Mouse (Mus musculus): ENCODE results near the gene Rapsn. TPM values are rescaled to one million over a fixed set of nuclear protein-coding genes. Genes with fewer than 3 reads are reported as not detected.
A peak's percentile ranks its signal among the peaks of the same experiment; 100 is the strongest.
"Not testable (repeated sequence)": the region's sequence is repeated elsewhere in the genome, so short reads cannot be mapped to it uniquely, and the experiment has no call there.

Gene Rapsn
- polyA plus RNA-seq, 1 experiment from 2014 or later: 1.3 TPM

DNA sequence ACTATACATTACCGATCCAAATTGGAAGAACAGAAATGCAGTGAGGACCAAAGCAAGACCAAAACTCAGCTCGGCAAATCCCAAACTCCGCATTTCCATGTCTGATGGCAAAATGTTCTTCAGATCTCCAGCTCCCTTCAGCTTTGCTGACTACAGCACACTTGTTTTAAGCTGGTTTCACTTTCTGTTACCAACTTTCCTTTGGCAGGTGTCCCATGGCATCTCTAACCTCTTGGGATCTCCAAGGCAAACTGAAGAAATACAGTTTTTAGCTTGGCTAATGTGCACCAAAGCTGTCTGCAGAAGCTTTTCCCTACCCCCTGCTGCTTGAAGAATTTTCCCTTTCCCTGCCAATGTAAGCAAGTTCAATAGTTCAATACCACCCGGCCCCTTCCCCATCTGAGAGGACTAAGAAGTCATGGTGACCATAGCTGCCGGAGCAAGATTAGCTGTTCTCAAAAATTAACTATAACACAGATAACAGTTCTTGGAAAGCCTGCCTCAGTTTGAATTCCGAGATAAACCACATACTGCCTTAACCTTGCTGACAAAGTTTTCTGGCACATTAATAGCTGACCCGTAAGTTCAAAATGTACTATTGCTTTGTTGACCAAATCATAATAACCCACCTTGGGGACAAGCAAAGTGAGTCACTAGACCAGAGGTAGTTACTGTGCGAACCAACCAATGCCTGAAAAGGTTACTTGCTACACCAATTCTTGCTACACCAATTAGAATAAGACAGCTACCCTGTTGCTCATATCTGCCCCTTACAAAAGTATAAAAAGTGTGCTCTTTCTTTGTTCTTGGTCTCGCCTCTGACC, 7.8 kb upstream of the Rapsn start:
- TF ChIP-seq EP300 (optimal IDR thresholded peaks at IDR 0.05) (no peak), CTCF (IDR thresholded peaks at IDR 0.05; ENCODE audit: low read depth) (no peak)
- peak; percentile 37 for DNase-seq (ENCODE audit: low spot score)

DNA sequence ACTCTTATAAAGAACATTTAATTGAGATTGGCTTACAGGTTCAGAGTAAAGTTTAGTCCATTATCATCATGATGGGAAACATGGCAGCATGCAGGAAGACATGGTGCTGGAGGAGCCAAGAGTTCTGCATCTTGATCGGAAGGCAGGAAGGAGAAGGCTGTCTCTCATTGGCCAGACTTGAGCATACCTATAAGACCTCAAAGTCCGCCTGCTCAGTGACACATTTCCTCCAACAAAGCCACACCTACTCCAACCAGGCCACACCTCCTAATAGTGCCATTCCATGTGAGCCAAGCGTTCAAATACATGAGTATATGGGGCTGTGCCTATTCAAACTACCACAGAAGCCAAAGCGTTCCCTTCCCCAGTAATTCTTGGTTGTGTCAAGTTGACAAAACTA, 4.2 kb upstream of the Rapsn start:
- ATAC-seq (ENCODE audit: low FRiP score, low TSS enrichment): no peak
- Histone ChIP-seq H3K4me3 (ENCODE audit: low read depth, low read length) (no peak overlapping the region), H3K27me3 (ENCODE audit: control insufficient read depth, insufficient read depth, low read length) (no peaks in the 10 kb centered on the region), H3K4me2 (replicated peaks; ENCODE audit: low read depth) (no peak overlapping the region), H3K36me3 (ENCODE audit: control insufficient read depth, insufficient read depth, low read length) (no peaks in the 10 kb centered on the region), H3K27ac (replicated peaks) (no peak overlapping the region), H3K9me3 (ENCODE audit: control insufficient read depth, low read length) (no peaks in the 10 kb centered on the region), H3K9ac (ENCODE audit: low read length) (no peak overlapping the region), H3K4me1 (replicated peaks; ENCODE audit: control insufficient read depth, insufficient read depth) (no peaks in the 10 kb centered on the region)
- 80% methylated on average over 4 of the region's 4 CpGs for WGBS
- TF ChIP-seq CTCF (IDR thresholded peaks at IDR 0.05; ENCODE audit: low read depth): no peak
- DNase-seq (ENCODE audit: low spot score): no peak

More for the DNA sequence above, 7.8 kb upstream of the Rapsn start:
- 76% methylated on average over 9 of the region's 9 CpGs for WGBS
- peak; percentile 57; the same call in 1 of the 2 replicates for ATAC-seq (ENCODE audit: low FRiP score, low TSS enrichment)
- Histone ChIP-seq H3K4me2 (replicated peaks; ENCODE audit: low read depth) (no peak overlapping the region), H3K4me1 (replicated peaks; ENCODE audit: control insufficient read depth, insufficient read depth) (no peaks in the 10 kb centered on the region), H3K27me3 (ENCODE audit: control insufficient read depth, insufficient read depth, low read length) (no peaks in the 10 kb centered on the region), H3K9ac (ENCODE audit: low read length) (no peak overlapping the region), H3K9me3 (ENCODE audit: control insufficient read depth, low read length) (no peaks in the 10 kb centered on the region), H3K4me3 (ENCODE audit: low read depth, low read length) (no peak overlapping the region), H3K27ac (replicated peaks) (peak overlapping the region; percentile 35; the same call in 1 of the 2 replicates), H3K36me3 (ENCODE audit: control insufficient read depth, insufficient read depth, low read length) (no peaks in the 10 kb centered on the region)

DNA sequence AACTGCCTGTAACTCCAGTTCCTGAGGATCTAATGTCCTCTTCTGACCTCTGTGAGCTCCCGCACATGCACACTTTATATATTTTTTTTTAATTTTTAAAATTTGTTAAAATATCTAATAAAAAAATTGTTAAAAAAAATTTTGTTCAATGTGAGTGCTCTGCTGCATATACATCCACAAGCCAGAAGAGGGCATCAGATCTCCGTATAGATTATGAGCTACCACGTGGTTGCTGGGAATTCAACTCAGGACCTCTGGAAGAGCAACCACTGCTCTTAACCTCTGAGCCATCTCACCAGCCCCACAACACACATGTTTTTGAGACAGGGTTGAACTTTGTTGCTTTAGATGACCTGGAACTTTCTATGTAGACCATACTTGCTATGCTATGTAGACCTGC, 2.4 kb upstream of the Rapsn start:
- Histone ChIP-seq H3K9ac (ENCODE audit: low read length) (no peak overlapping the region), H3K36me3 (ENCODE audit: control insufficient read depth, insufficient read depth, low read length) (no peaks in the 10 kb centered on the region), H3K4me2 (replicated peaks; ENCODE audit: low read depth) (no peak overlapping the region), H3K4me1 (replicated peaks; ENCODE audit: control insufficient read depth, insufficient read depth) (no peaks in the 10 kb centered on the region), H3K4me3 (ENCODE audit: low read depth, low read length) (no peak overlapping the region), H3K27me3 (ENCODE audit: control insufficient read depth, insufficient read depth, low read length) (no peaks in the 10 kb centered on the region), H3K9me3 (ENCODE audit: control insufficient read depth, low read length) (no peaks in the 10 kb centered on the region), H3K27ac (replicated peaks) (no peak overlapping the region)
- WGBS: 21% methylated on average over 3 of the region's 3 CpGs
- TF ChIP-seq CTCF (IDR thresholded peaks at IDR 0.05; ENCODE audit: low read depth) (peak; percentile 54), EP300 (optimal IDR thresholded peaks at IDR 0.05) (no peak)
- ATAC-seq (ENCODE audit: low FRiP score, low TSS enrichment) (no peak), DNase-seq (ENCODE audit: low spot score) (no peak)

DNA sequence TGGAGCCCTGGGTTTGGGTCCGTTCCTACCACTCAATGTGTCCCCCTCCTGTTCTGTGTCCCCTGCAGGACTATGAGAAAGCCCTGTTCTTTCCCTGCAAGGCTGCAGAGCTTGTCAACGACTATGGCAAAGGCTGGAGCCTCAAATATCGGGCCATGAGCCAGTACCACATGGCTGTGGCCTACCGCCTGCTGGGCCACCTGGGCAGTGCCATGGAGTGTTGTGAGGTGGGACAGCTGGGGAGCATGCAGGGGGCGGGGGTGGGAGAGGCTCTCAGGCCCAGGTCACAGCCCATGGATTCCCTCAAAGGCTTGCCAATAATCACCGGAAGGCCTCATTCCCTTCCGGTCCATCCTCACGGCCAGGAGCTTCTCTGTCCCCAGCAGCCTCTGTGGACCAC, 6.4 kb downstream of the Rapsn start:
- Histone ChIP-seq H3K9ac (ENCODE audit: low read length) (no peak overlapping the region), H3K27ac (replicated peaks) (no peak overlapping the region), H3K4me3 (ENCODE audit: low read depth, low read length) (no peak overlapping the region), H3K36me3 (ENCODE audit: control insufficient read depth, insufficient read depth, low read length) (no peaks in the 10 kb centered on the region), H3K27me3 (ENCODE audit: control insufficient read depth, insufficient read depth, low read length) (no peaks in the 10 kb centered on the region), H3K9me3 (ENCODE audit: control insufficient read depth, low read length) (no peaks in the 10 kb centered on the region), H3K4me1 (replicated peaks; ENCODE audit: control insufficient read depth, insufficient read depth) (no peaks in the 10 kb centered on the region), H3K4me2 (replicated peaks; ENCODE audit: low read depth) (no peak overlapping the region)
- no peak for ATAC-seq (ENCODE audit: low FRiP score, low TSS enrichment)
- WGBS: 67% methylated on average over 8 of the region's 8 CpGs
- TF ChIP-seq CTCF (IDR thresholded peaks at IDR 0.05; ENCODE audit: low read depth): no peak
- no peak for TF ChIP-seq EP300 (optimal IDR thresholded peaks at IDR 0.05)
- DNase-seq (ENCODE audit: low spot score): no peak

DNA sequence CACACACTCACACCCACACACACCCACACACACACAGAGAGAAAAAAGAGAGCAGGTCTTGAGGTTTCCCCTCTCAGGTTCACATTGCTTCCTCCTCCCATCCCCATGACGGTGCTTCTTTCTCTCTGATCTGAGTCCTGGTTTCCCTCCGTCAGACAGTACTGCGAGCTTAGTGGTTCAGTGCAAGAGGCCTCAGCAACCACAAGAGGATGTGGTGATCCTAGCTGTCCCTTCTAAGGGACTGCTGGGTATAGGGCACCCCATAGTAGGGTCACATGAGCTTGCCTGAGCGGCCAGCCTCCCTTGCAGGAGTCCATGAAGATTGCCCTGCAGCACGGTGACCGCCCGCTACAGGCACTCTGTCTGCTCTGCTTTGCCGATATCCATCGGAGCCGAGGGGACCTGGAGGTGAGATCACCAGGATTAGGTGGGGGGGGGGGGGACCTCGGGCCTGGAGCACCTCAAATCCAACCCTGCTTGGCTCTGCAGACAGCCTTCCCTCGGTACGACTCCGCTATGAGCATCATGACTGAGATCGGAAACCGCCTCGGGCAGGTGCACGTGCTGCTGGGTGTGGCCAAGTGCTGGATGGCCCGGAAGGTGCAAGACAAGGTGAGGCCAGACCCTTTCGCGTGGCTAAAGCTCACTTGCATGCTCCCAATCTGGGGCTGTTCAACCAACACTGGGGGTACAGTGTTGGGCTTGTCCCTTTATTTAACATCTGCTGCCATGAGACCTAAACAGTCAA, 7.4 kb downstream of the Rapsn start:
- Histone ChIP-seq H3K27ac (replicated peaks) (no peak overlapping the region), H3K9me3 (ENCODE audit: control insufficient read depth, low read length) (no peaks in the 10 kb centered on the region), H3K4me2 (replicated peaks; ENCODE audit: low read depth) (no peak overlapping the region), H3K27me3 (ENCODE audit: control insufficient read depth, insufficient read depth, low read length) (no peaks in the 10 kb centered on the region), H3K4me3 (ENCODE audit: low read depth, low read length) (no peak overlapping the region), H3K9ac (ENCODE audit: low read length) (no peak overlapping the region), H3K36me3 (ENCODE audit: control insufficient read depth, insufficient read depth, low read length) (no peaks in the 10 kb centered on the region), H3K4me1 (replicated peaks; ENCODE audit: control insufficient read depth, insufficient read depth) (no peaks in the 10 kb centered on the region)
- ATAC-seq (ENCODE audit: low FRiP score, low TSS enrichment): no peak; the same call in 1 of the 2 replicates
- no peak for DNase-seq (ENCODE audit: low spot score)
- TF ChIP-seq EP300 (optimal IDR thresholded peaks at IDR 0.05) (no peak), CTCF (IDR thresholded peaks at IDR 0.05; ENCODE audit: low read depth) (no peak)
- WGBS: 67% methylated on average over 21 of the region's 21 CpGs

DNA sequence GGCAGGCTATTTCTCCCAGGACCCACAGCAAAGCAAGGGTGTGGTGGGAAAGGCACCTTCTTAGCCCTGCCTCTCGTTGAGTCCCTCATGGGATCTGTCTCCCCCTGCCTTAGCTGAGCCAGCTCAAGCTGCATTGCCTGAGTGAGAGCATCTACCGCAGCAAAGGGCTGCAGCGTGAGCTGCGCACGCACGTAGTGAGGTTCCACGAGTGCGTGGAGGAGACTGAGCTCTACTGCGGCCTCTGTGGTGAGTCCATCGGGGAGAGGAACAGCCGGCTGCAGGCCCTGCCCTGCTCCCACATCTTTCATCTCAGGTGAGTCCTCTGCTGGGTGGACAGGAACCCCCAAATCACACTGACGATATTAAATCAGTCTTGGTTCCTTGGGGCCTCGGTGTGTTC, 9.3 kb downstream of the Rapsn start:
- DNase-seq (ENCODE audit: low spot score) (no peak), ATAC-seq (ENCODE audit: low FRiP score, low TSS enrichment) (no peak)
- Histone ChIP-seq H3K4me2 (replicated peaks; ENCODE audit: low read depth) (no peak overlapping the region), H3K9me3 (ENCODE audit: control insufficient read depth, low read length) (no peaks in the 10 kb centered on the region), H3K4me1 (replicated peaks; ENCODE audit: control insufficient read depth, insufficient read depth) (no peaks in the 10 kb centered on the region), H3K36me3 (ENCODE audit: control insufficient read depth, insufficient read depth, low read length) (no peaks in the 10 kb centered on the region), H3K4me3 (ENCODE audit: low read depth, low read length) (no peak overlapping the region), H3K27me3 (ENCODE audit: control insufficient read depth, insufficient read depth, low read length) (no peaks in the 10 kb centered on the region), H3K9ac (ENCODE audit: low read length) (no peak overlapping the region), H3K27ac (replicated peaks) (no peak overlapping the region)
- 69% methylated on average over 13 of the region's 13 CpGs for WGBS
- TF ChIP-seq EP300 (optimal IDR thresholded peaks at IDR 0.05): no peak
- no peak for TF ChIP-seq CTCF (IDR thresholded peaks at IDR 0.05; ENCODE audit: low read depth)

DNA sequence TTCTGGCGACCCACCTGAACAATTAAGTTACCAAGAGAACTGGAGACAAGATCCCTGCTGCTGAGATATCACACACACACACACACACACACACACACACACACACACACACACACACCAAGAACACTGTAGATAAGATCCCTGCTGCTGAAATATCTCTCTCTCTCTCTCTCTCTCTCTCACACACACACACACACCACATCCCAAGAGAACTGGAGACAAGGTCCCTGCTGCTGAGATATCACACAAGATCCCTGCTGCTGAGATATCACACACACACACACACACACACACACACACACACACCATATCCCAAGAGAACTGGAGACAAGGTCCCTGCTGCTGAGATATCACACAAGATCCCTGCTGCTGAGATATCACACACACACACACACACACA, 10.4 kb downstream of the Rapsn start:
- not testable (repeated sequence) for ATAC-seq (ENCODE audit: low FRiP score, low TSS enrichment); H3K4me1 ChIP-seq (replicated peaks; ENCODE audit: control insufficient read depth, insufficient read depth); H3K27me3 ChIP-seq (ENCODE audit: control insufficient read depth, insufficient read depth, low read length); H3K27ac ChIP-seq (replicated peaks); DNase-seq (ENCODE audit: low spot score); H3K9ac ChIP-seq (ENCODE audit: low read length); H3K9me3 ChIP-seq (ENCODE audit: control insufficient read depth, low read length); H3K4me2 ChIP-seq (replicated peaks; ENCODE audit: low read depth); H3K4me3 ChIP-seq (ENCODE audit: low read depth, low read length); H3K36me3 ChIP-seq (ENCODE audit: control insufficient read depth, insufficient read depth, low read length)
- WGBS: 94% methylated on average over 1 of the region's 1 CpGs
